Mouse (Mus musculus) gastrocnemius, adult 18-20 months (tissue): ENCODE data around the gene Tubg1. TPM values are rescaled to one million over a fixed set of nuclear protein-coding genes. Genes with fewer than 3 reads are reported as not detected.
A peak's percentile ranks its signal among the peaks of the same experiment; 100 is the strongest.
"Not testable (repeated sequence)": the region's sequence is repeated elsewhere in the genome, so short reads cannot be mapped to it uniquely, and the experiment has no call there.

Source experiments
- DNase-seq: peaks from one replicate; pipeline ENCODE4 v3.0.0; 2021; ENCODE audit warnings: low spot score
- total RNA-seq, 2 experiments: library from RNA; stranded (reverse); gene quantifications; 2 replicates each; pipeline ENCODE4 v1.2.3; 2021

Gene Tubg1
- total RNA-seq, 2 experiments from 2014 or later = 24.7 to 26.2 TPM

DNA sequence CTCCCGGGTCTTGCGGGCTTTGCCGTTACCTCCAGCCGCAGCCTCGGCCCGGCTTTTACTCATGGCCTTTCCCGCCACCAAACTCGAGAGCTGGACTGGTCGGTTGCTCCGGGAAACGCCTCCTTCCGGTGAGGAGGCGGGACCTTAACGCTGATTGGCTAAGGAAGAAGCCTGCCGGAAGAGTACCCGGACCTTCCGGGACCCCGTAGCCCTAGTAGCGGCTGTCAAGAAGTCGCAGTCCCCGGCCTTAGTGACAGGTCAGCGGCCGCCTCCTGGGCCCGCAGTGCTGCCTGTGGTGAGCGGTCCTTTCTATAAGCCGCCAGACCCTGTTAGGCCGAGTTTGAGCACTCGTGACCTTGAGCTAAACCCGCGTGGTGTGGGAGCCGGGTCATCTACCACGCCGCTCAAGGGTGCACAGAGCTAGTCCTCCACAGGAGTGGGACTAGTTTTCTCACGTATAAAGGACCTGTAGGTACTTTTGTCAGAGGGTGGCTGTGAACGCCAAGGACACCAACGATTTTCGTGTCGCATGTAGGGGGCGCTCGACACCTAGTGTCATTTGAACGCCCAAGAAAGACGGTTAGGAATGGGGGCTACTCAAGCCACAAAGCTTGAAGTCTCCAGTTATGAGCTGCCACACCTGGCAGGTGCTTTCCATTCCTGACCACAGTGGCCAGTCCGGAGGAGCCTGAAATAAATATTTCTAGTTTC is 24.3 kb upstream of the Tubg1 start, which contains the start of gene Psmc3ip:
Psmc3ip (minus strand) TSS at position 123 of the 711 bp plus-strand sequence.
- DNase-seq = peak; percentile 97

GRCm38 (mm10) chr11:101098231-101098630 is 21.5 kb upstream of the Tubg1 start:
- DNase-seq = no peak

DNA sequence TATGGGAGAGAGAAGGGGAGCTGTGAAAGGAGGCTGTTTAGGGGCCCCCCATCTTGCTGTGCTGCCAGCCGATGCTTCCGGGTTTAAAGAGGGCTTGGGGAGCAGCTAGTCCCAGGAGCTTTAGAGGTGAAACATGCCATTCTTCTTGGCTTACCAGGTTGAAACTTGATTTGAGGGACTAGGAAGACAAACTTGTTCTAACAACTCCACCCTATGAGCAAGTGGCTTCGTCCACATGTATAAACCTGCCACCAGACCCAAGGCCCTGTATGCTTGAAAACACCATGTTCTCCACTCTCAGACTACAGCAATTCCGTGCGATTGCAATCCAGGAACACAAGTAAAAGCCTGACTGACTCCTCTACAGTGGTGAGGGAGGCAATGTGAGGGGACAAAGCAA is 16.7 kb upstream of the Tubg1 start:
- no peak for DNase-seq

- DNase-seq = no peak
Measured at GRCm38 (mm10) chr11:101109351-101109750, 10.4 kb upstream of the Tubg1 start.

DNA sequence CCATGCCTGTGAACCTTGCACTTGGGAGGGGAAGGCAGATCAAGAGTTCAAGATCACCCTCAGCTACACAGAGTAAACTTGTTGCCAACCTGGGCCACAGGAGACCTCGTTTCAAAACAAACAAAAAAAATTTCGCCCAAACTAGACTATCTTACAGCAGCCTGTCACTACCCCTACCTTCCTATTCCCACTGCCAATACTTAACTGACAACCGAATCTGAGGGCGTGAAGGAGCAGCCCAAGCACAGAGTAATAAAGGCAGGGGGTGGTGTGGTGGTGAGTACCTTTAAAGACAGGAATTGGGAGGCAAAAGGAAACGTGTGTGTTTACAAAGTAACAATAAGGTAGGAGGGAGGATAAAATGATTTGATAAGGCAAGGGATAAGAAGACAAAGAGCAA is 9.0 kb upstream of the Tubg1 start:
- DNase-seq = no peak

DNA sequence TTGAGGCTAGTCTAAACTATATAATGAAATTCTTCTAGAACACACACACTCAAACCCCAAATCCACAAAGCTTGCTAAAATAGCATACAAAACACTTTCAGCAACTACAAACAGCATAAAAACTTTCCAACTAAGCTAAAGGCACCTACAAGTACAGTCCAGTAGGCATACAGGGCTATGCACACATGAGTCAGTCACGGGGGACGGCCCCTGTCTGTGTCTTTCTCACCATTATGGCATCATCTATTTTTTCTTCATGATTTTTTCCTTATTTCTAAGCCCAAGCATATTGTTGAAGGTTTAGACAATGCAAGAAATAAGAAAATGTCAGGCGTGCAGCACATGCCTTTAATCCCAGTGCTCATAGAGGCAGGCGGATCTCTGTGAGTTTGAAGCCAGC is 8.6 kb upstream of the Tubg1 start:
- no peak for DNase-seq

- DNase-seq = no peak
Measured at GRCm38 (mm10) chr11:101112186-101112585, 7.6 kb upstream of the Tubg1 start.

DNA sequence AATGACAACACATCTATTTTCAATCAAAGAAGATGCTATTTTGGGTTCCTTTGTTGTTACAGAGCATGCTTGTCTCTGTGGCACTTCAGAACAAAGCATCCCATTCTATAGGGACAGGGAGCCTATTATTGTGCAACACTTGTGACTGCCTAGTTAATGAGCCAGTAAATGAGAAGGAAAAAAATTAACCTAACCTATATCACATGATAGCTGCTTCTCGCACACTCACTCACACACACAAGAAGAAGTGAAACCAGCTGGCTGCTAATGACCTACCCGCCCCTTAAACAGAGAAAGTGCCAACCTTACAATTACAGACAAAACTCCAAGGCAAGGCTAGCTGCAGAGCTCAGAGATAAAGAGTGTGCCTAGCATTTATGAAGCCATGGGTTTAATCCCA is 4.2 kb upstream of the Tubg1 start:
- DNase-seq = no peak

GRCm38 (mm10) chr11:101118105-101118504 is 1.6 kb upstream of the Tubg1 start:
- no peak for DNase-seq

DNA sequence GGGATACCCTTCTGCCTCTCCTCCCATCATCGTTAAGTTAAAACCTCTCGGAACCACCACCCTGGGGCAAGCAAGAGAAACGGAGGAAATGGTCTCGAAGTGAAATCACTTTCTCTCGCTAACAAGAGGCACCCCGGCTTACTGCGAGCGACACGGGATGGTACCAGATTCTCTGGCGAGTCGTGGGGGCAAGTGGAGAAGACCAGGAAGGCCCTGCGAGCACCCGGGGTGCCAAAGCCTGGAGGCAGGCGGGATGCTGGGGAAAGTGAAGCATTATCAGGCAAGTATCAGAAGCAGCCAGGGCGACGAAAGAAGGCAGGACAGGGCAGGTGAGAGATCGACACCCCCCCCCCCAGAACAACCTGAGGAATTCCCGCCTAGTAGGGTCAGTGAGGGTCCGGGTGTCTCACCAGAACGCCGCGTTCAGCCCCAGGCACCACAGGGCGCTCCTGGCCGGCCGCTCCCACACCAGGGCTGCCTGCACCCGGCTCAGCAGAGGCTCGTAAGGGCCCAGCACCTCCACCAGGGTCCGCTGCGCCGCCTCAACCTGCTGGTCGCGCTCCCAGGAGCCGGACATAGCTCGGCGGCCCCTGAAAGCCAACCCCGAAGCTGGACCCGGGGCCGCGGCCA is 492 bp upstream of the Tubg1 start:
- DNase-seq = no peak

GRCm38 (mm10) chr11:101120545-101121188 is 929 bp downstream of the Tubg1 start:
- no peak for DNase-seq

GRCm38 (mm10) chr11:101124494-101124893 is 4.8 kb downstream of the Tubg1 start:
- DNase-seq = not testable (repeated sequence)

GRCm38 (mm10) chr11:101125008-101125407 is 5.3 kb downstream of the Tubg1 start:
- DNase-seq = not testable (repeated sequence)

- no peak for DNase-seq
Measured at GRCm38 (mm10) chr11:101127075-101127474, 7.3 kb downstream of the Tubg1 start.

GRCm38 (mm10) chr11:101128996-101129577 is 9.3 kb downstream of the Tubg1 start:
- peak; percentile 61 for DNase-seq

DNA sequence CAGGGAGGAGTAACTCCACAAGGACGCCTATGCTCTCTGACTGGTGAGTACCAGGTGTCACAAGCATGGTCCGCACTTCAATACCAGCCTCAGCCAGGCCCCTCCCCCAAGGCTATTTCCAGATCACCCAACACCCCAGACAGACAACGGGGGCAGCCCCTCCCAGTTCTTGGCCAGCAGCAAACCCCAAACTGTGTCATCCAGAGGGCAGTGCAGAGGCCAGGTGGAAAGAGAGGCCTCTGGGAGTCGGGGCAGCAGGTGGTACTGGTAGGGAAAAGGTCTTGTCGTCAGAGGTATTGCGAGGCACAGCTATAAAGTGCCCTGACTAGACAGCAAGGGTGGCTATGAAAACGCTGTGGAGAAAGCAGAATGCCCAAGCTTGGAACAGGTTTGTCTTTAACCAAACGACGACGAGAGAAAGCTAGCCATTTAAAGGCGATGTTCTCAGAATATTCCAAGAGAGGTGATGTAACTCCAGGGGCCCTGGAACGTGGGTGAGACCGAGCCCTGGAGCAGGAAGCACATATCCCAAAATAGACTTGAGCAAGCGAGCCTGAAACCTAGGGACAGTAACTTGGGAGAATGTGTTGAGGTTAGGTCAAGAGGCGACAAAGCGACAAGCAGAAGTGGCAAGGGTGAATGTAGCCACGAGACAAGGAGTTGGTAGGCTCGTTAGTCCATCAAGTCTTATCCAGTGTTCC is 10.5 kb downstream of the Tubg1 start:
- peak; percentile 89 for DNase-seq

DNA sequence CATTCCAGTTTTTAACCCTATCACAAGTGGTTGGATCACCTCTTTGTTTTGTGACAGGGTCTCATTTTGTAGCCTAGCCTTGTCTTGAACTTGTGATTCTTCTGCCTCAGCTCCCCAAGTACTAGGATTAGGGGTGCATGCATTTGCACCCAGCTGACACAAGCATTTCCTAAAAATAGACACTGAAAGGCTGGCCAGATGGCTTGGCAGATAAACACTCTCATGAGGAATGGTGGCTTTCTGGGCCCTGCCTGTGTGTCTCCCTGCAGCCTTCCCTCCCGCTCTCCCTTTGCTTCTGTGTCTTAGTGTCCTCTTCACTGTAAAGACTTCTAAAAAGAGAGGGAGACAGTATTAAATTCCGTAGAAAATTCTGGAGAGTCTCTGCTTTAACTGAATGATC is 11.4 kb downstream of the Tubg1 start:
- DNase-seq = peak; percentile 45

GRCm38 (mm10) chr11:101131701-101132100 is 12.0 kb downstream of the Tubg1 start:
- DNase-seq = no peak

DNA sequence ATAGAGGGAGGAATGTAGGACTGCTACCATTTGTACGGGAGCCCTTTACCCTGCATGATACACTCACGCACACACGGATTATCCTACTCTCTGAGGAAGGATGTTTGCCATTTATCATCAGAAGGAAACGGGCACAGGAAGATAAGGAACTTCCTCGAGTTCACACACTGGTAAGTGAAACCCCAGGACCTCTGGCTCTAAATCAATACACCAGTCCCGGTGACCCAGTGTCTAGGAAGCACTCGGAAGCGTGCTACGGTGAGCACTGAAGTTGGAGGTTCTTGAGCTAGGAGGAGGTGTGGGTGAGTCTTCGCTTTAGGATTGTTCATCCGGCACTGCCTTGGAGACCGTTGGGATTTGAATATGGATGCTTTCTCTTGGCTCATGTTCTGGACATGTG is 13.3 kb downstream of the Tubg1 start:
- DNase-seq = no peak

GRCm38 (mm10) chr11:101134217-101134865 is 14.6 kb downstream of the Tubg1 start:
- no peak for DNase-seq

GRCm38 (mm10) chr11:101137000-101137399 is 17.3 kb downstream of the Tubg1 start:
- DNase-seq = no peak
